Mouse (Mus musculus): ENCODE results near the gene Lhfpl4.

Lhfpl4 gene

GRCm38 (mm10) chr6:113168316-113168975 lies 26.7 kb downstream of the Lhfpl4 start:
- DNase-seq (ENCODE audit: low spot score): no peak

- DNase-seq (ENCODE audit: low spot score): no peak
Measured at GRCm38 (mm10) chr6:113166661-113167251, 28.4 kb downstream of the Lhfpl4 start.

GRCm38 (mm10) chr6:113163513-113163912 lies 31.7 kb downstream of the Lhfpl4 start:
- no peak for DNase-seq (ENCODE audit: low spot score)

- DNase-seq (ENCODE audit: low spot score): no peak
Measured at GRCm38 (mm10) chr6:113161982-113162381, 33.2 kb downstream of the Lhfpl4 start.

GRCm38 (mm10) chr6:113160106-113160505 lies 35.1 kb downstream of the Lhfpl4 start:
- no peak for DNase-seq (ENCODE audit: low spot score)

GRCm38 (mm10) chr6:113156064-113156463 lies 39.1 kb downstream of the Lhfpl4 start:
- DNase-seq (ENCODE audit: low spot score): no peak

- DNase-seq (ENCODE audit: low spot score): no peak
Measured at GRCm38 (mm10) chr6:113154886-113155285, 40.3 kb downstream of the Lhfpl4 start.

- no peak for DNase-seq (ENCODE audit: low spot score)
Measured at GRCm38 (mm10) chr6:113154071-113154470, 41.1 kb downstream of the Lhfpl4 start.

- DNase-seq (ENCODE audit: low spot score): no peak
Measured at GRCm38 (mm10) chr6:113145249-113145648, 49.9 kb downstream of the Lhfpl4 start.

- DNase-seq (ENCODE audit: low spot score): no peak
Measured at GRCm38 (mm10) chr6:113144764-113145163, 50.4 kb downstream of the Lhfpl4 start.

- DNase-seq (ENCODE audit: low spot score): no peak
Measured at GRCm38 (mm10) chr6:113141389-113142094, 53.6 kb downstream of the Lhfpl4 start.

GRCm38 (mm10) chr6:113133360-113133759 lies 61.8 kb downstream of the Lhfpl4 start:
- no peak for DNase-seq (ENCODE audit: low spot score)

GRCm38 (mm10) chr6:113120806-113121205 lies 74.4 kb downstream of the Lhfpl4 start:
- DNase-seq (ENCODE audit: low spot score): no peak
